Mouse (Mus musculus) heart, postnatal 0 days (tissue): ENCODE data around the gene Sars. TPM values are rescaled to one million over a fixed set of nuclear protein-coding genes. Genes with fewer than 3 reads are reported as not detected.
A peak's percentile ranks its signal among the peaks of the same experiment; 100 is the strongest.

Experiments used
- ATAC-seq: fragments of 200-750 bp; cut with Nextera tagmentation; 2 replicates; pipeline ENCODE4 v1.8.0; 2017; ENCODE audit warnings: low read depth, moderate number of reproducible peaks, moderate library complexity; ENCODE audit not compliant: insufficient read depth
- DNase-seq: peaks from one replicate; pipeline ENCODE4 v3.0.0-alpha.2; 2016; ENCODE audit warnings: low spot score
- H3K27ac ChIP-seq: fragments of 300-500 bp; sonication (generic); 2 replicates; pipeline ENCODE4 v1.5.1; 2014; ENCODE audit warnings: low read depth, mild to moderate bottlenecking
- H3K27me3 ChIP-seq: fragments of 300-500 bp; sonication (generic); 2 replicates; pipeline ENCODE4 v1.6.1; 2014; ENCODE audit warnings: low read length, mixed read lengths; ENCODE audit not compliant: control insufficient read depth, insufficient read depth
- H3K36me3 ChIP-seq: fragments of 300-500 bp; sonication (generic); replicated peaks from 2 replicates; pipeline ENCODE4 v1.6.1; 2014; ENCODE audit warnings: low read length, mixed read lengths; ENCODE audit not compliant: control insufficient read depth, insufficient read depth
- H3K4me1 ChIP-seq: fragments of 300-500 bp; sonication (generic); 2 replicates; pipeline ENCODE4 v1.6.1; 2014; ENCODE audit warnings: antibody characterized with exemption; ENCODE audit not compliant: control insufficient read depth, insufficient read depth
- H3K4me2 ChIP-seq: fragments of 300-500 bp; sonication (generic); 2 replicates; pipeline ENCODE4 v1.6.1; 2014; ENCODE audit warnings: low read depth, mild to moderate bottlenecking, low read length, moderate library complexity
- H3K4me3 ChIP-seq: fragments of 300-500 bp; sonication (generic); 2 replicates; pipeline ENCODE4 v1.5.1; 2014; ENCODE audit warnings: low read depth, low read length
- H3K9ac ChIP-seq: fragments of 300-500 bp; sonication (generic); replicated peaks from 2 replicates; pipeline ENCODE4 v1.6.1; 2014; ENCODE audit warnings: low read depth, low read length, mixed read lengths
- H3K9me3 ChIP-seq: fragments of 300-500 bp; sonication (generic); replicated peaks from 2 replicates; pipeline ENCODE4 v1.6.1; 2016; ENCODE audit warnings: low read length; ENCODE audit not compliant: control insufficient read depth
- CTCF ChIP-seq: IDR thresholded peaks from 2 replicates; pipeline ENCODE4 v1.5.1; 2016; ENCODE audit warnings: antibody characterized with exemption, control low read depth, low read depth
- EP300 ChIP-seq: IDR thresholded peaks from 2 replicates; pipeline ENCODE4 v1.6.1; 2016; ENCODE audit warnings: antibody characterized with exemption, low read depth
- WGBS: fragments of 180-500 bp; shearing (Covaris S2); extraction: QIAGEN DNeasy Blood & Tissue Kit; methylation state at CpG from one replicate; pipeline ENCODE4 v1.1.7; 2014; 5-methylcytosine and 5-hydroxymethylcytosine counted together
- polyA plus RNA-seq: library from polyadenylated mRNA; unstranded; fragments of >200 nt; fragmentation: Nextera tagmentation; extraction: Ambion mirVana; gene quantifications from 2 replicates; pipeline ENCODE4 v1.2.1, GENCODE M21; 2015
- total RNA-seq: library from RNA; depleted of rRNA; stranded (reverse); fragments of >200 nt; gene quantifications from 2 replicates; pipeline ENCODE4 v1.2.3, GENCODE M21; 2014; ENCODE audit warnings: low replicate concordance

The Sars gene
- total and polyA plus RNA-seq, 2 experiments from 2014 or later, result 40.3 to 77.7 TPM

DNA sequence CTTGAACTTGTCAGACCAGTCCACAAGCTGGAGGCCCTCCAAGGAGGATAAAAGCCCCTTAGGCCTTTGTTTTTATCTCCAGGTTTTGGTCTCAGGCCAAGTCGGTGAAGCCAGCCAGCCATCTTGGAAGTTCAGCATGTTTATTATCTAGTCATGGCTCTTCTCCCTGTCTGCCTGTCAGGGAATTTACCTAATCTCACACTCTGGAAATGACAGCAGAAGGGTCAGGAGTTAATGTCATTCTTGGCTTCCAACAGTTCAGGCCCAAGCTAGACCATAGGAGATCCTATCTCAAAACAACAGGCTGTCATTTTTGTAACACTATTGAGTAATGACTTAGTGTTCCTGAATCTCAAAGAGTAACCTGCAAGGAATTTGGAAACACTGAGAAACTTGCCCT lies 9.2 kb upstream of the Sars start:
- no peaks in the 10 kb centered on the region for H3K27me3 ChIP-seq
- H3K36me3 ChIP-seq, result no peaks in the 10 kb centered on the region
- no peak overlapping the region for H3K27ac ChIP-seq
- H3K9ac ChIP-seq, result no peak overlapping the region
- DNase-seq, result no peak
- 56% methylated on average over 1 of the region's 1 CpGs for WGBS
- H3K4me3 ChIP-seq, result no peak overlapping the region
- no peak for TF ChIP-seq CTCF
- TF ChIP-seq EP300, result no peak
- no peaks in the 10 kb centered on the region for H3K9me3 ChIP-seq
- no peaks in the 10 kb centered on the region for H3K4me1 ChIP-seq
- ATAC-seq, result no peak
- no peak overlapping the region for H3K4me2 ChIP-seq

DNA sequence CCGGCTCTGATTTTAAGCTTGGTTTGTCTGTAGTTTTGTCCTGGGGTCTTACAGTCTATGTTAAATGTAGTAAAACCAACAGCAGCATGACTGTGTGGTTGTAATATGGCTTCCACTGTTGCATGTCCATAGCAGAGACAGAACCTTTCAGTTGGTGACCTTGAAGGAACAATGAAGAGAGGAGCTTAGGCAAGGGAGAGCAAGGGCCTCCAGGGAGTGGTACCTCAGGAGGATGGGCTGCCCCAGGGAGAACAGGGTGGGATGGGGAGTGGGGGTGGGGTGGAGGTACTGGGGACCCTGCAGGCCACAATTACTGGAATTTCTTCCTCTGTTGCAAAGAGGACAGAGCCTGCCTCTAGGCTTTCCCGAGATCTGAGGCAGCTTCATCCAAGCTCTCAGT lies 7.0 kb upstream of the Sars start:
- Histone ChIP-seq H3K9me3 (no peaks in the 10 kb centered on the region), H3K27me3 (no peaks in the 10 kb centered on the region), H3K4me2 (no peak overlapping the region), H3K9ac (no peak overlapping the region), H3K36me3 (no peaks in the 10 kb centered on the region), H3K4me3 (no peak overlapping the region), H3K27ac (no peak overlapping the region), H3K4me1 (no peaks in the 10 kb centered on the region)
- TF ChIP-seq CTCF (no peak), EP300 (no peak)
- WGBS, result 82% methylated on average over 2 of the region's 2 CpGs
- ATAC-seq (no peak), DNase-seq (no peak)

DNA sequence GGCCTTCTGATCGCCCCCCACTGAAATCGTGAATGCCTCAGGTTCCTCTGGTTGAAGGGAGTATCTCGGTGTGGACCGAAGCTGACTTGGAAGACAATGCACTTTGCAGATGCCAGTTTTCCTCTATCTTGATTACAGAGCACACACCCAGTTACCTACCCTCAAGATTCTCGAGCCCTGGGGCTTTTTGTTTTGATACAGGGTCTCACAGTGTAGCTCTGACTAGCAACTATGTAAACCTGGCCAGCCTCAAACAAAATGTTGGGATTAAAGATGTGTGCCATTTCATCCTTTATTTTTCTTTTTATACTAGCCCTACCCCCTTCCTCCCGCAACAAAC lies 327 bp upstream of the Sars start:
- WGBS, result 15% methylated on average over 6 of the region's 6 CpGs
- Histone ChIP-seq H3K9ac (peak overlapping the region; percentile 40; the same call in 1 of the 2 replicates), H3K36me3 (no peaks in the 10 kb centered on the region), H3K9me3 (no peaks in the 10 kb centered on the region), H3K4me1 (peaks cover 9% of the 10 kb centered on the region), H3K4me3 (peak overlapping the region; percentile 91), H3K27me3 (no peaks in the 10 kb centered on the region), H3K27ac (peak overlapping the region; percentile 78), H3K4me2 (peak overlapping the region; percentile 88)
- no peak for TF ChIP-seq CTCF
- TF ChIP-seq EP300, result no peak
- ATAC-seq, result no peak
- DNase-seq, result no peak

DNA sequence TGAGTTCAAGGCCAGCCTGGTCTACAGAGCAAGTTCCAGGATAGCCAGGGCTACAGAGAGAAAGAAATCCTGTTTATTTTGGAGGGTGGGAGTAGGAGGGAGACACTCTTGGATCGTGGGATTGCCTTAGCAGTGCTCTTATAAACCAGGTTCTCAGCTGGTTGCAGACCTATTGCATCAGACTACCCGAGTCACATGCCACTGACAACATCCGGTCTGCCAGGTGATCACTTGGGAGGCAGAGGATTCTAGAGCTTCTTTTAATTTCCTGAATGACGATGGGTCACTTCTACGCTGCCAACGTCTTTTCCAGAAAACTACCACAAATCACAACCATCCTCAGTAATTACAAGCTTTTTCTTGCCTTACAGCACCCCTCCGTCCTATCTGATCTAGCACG lies 980 bp downstream of the Sars start:
- WGBS, result 12% methylated on average over 8 of the region's 8 CpGs
- Histone ChIP-seq H3K9ac (peak overlapping the region; percentile 78), H3K27ac (peak overlapping the region; percentile 78), H3K4me3 (peak overlapping the region; percentile 91), H3K9me3 (no peaks in the 10 kb centered on the region), H3K4me2 (peak overlapping the region; percentile 88), H3K4me1 (peaks cover 9% of the 10 kb centered on the region), H3K36me3 (peaks cover under 1% of the 10 kb centered on the region), H3K27me3 (no peaks in the 10 kb centered on the region)
- ATAC-seq (no peak), DNase-seq (peak; percentile 53)
- no peak for TF ChIP-seq CTCF
- no peak for TF ChIP-seq EP300

DNA sequence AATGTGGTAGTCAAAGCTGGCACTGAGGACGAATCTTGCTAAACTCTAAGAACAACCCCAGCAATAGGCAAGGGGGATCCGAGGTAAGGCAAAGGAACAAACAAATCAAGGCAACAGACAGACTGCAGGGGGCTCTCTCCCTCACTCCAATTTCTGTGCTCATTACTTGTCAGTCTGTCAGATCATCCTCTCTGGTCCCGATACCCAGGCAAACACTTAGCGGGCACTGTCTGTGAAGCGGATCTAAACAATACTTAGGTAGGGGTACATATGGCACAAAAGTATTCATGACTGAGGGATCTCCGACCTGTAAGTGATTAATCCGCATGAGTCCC lies 8.7 kb downstream of the Sars start:
- H3K4me1 ChIP-seq, result no peaks in the 10 kb centered on the region
- H3K4me3 ChIP-seq, result no peak overlapping the region
- 74% methylated on average over 7 of the region's 7 CpGs for whole genome bisulfite sequencing
- no peak overlapping the region for H3K27ac ChIP-seq
- DNase-seq (no peak), ATAC-seq (no peak)
- H3K9ac ChIP-seq, result no peak overlapping the region
- TF ChIP-seq EP300 (no peak), CTCF (no peak)
- H3K9me3 ChIP-seq, result no peaks in the 10 kb centered on the region
- H3K4me2 ChIP-seq, result peak overlapping the region; percentile 32; the same call in 1 of the 2 replicates
- no peaks in the 10 kb centered on the region for H3K27me3 ChIP-seq
- peaks cover 54% of the 10 kb centered on the region for H3K36me3 ChIP-seq

DNA sequence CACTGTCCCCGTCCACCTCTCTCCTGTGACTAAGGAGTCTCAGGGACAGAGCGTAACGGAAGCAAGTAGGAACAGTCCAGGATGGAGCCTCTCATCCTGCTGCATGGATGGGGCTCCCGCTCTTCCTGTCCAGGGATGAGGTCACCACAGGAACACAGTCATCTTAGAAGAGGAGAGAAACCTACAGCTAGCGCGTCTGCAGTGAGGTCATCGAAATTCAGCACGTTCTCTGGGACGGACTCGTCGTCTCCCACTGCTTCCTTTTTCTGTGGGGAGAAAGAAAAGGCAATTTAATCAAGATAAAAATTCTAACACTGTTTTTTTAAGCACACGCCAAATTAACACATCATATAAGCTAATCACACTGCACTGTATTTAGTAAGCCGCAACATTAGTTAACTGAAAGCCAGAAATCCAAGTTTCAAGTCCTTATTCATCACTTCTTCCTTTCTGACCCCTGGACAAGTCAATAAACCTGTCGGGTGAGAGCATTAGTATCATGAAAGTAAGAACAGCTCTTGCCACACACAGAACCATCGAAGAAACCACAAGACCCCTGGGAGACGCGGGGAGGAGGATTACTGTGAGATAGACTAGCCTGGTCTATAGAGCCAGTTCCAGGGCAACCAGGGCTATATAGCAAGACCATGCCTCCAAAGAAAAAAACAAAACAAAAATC lies 9.2 kb downstream of the Sars start:
- Histone ChIP-seq H3K4me3 (no peak overlapping the region), H3K9me3 (no peaks in the 10 kb centered on the region), H3K27ac (peak overlapping the region; percentile 53), H3K36me3 (peaks cover 59% of the 10 kb centered on the region), H3K9ac (no peak overlapping the region), H3K27me3 (no peaks in the 10 kb centered on the region), H3K4me1 (no peaks in the 10 kb centered on the region), H3K4me2 (peak overlapping the region; percentile 32; the same call in 1 of the 2 replicates)
- TF ChIP-seq EP300, result no peak
- TF ChIP-seq CTCF, result no peak
- DNase-seq (peak; percentile 62), ATAC-seq (peak; percentile 85)
- whole genome bisulfite sequencing, result 68% methylated on average over 17 of the region's 17 CpGs
